Mouse (Mus musculus) MEL (cell line): ENCODE results near the gene Gm2431.
"Not testable (repeated sequence)": the region's sequence is repeated elsewhere in the genome, so short reads cannot be mapped to it uniquely, and the experiment has no call there.

ENCODE experiments used
- EP300 ChIP-seq, 2 experiments: IDR thresholded peaks; 2 replicates each; pipeline ENCODE4 v1.6.1; 2011; ENCODE audit warnings: improper control_type of control experiment in 2 of 2, low read length in 2 of 2, low read depth in 1 of 2, mild to moderate bottlenecking in 1 of 2
- GATA1 ChIP-seq: IDR thresholded peaks from 2 replicates; pipeline ENCODE4 v1.6.1; 2011; ENCODE audit warnings: low read depth, low read length, improper control_type of control experiment
- MEF2A ChIP-seq: IDR thresholded peaks from 2 replicates; pipeline ENCODE4 v1.6.1; 2014; ENCODE audit warnings: low read depth, mild to moderate bottlenecking, inconsistent platforms, low read length, improper control_type of control experiment; ENCODE audit not compliant: poor library complexity, insufficient replicate concordance, severe bottlenecking; ENCODE audit errors: extremely low read depth
- POLR2A ChIP-seq, 2 experiments: IDR thresholded peaks; 2 replicates each; pipeline ENCODE4 v1.6.1; 2011 to 2012; ENCODE audit warnings: low read length in 2 of 2, mild to moderate bottlenecking in 2 of 2, control low read depth in 1 of 2, improper control_type of control experiment in 1 of 2, low read depth in 1 of 2, moderate library complexity in 1 of 2; ENCODE audit not compliant: control insufficient read depth in 1 of 2, insufficient read depth in 1 of 2, poor library complexity in 1 of 2
- ZC3H11A ChIP-seq: IDR thresholded peaks from 2 replicates; pipeline ENCODE4 v1.6.1; 2012; ENCODE audit warnings: low read depth, mild to moderate bottlenecking, inconsistent platforms, low read length, improper control_type of control experiment
- ZNF384 ChIP-seq: IDR thresholded peaks from 2 replicates; pipeline ENCODE4 v1.6.1; 2012; ENCODE audit warnings: low read depth, mild to moderate bottlenecking, inconsistent platforms, low read length, improper control_type of control experiment

DNA sequence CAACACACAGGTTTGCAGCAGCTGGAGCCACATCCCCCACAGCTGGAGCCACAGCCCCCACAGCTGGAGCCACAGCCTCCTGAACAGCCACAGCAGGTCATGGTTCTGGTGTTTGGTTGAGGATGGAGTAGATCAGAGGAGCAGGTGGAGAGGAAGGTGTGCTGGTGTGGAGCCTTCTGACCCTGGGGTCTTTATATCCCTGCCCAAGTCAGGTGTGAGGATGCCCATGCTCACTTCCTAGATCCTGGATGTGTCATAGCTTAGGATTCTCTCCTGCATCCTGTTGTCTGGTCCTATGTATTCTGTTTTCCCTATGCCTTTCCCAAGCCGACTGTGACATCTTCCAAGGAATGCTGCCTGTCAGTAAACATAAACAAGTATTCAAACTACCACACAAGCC is at the start of gene Gm2431:
- not testable (repeated sequence) for TF ChIP-seq GATA1; MEF2A; POLR2A (IDR thresholded peaks at IDR 0.05; ENCODE audit: control insufficient read depth in 1 of 2, insufficient read depth in 1 of 2, low read depth in 1 of 2, low read length in 2 of 2, poor library complexity in 1 of 2); ZC3H11A; ZNF384; EP300 (IDR thresholded peaks at IDR 0.05; ENCODE audit: low read depth in 1 of 2, low read length in 2 of 2)
